Mouse (Mus musculus) small intestine, adult 2 months (tissue): Measurements from ENCODE around the gene Nepn.

ENCODE experiments used
- CTCF ChIP-seq: fragments of 200-500 bp; IDR thresholded peaks from 2 replicates; pipeline ENCODE4 v1.5.1; 2012; ENCODE audit warnings: low read depth, mild to moderate bottlenecking, control low read depth, inconsistent platforms, low read length, moderate library complexity, mixed read lengths; ENCODE audit not compliant: insufficient replicate concordance, insufficient read length; ENCODE audit errors: extremely low read depth
- POLR2A ChIP-seq: fragments of 200-500 bp; IDR thresholded peaks from 2 replicates; pipeline ENCODE4 v1.6.1; 2012; ENCODE audit warnings: low read depth, mild to moderate bottlenecking, control low read depth, inconsistent platforms, low read length, moderate library complexity

GRCm38 (mm10) chr10:52407526-52407925 lies 18.8 kb downstream of the Nepn start:
- no peak for TF ChIP-seq POLR2A
- no peak for TF ChIP-seq CTCF
